Mouse (Mus musculus): Measurements from ENCODE around the gene Otx2. TPM values are rescaled to one million over a fixed set of nuclear protein-coding genes. Genes with fewer than 3 reads are reported as not detected.

The Otx2 gene
- polyA plus RNA-seq, 1 experiment = 0.52 TPM

- no peak for DNase-seq (ENCODE audit: extremely low spot score in 1 of 2, low spot score in 1 of 2)
These were observed 3.9 kb downstream of the Otx2 start for GRCm38 (mm10) chr14:48669541-48670257.

GRCm38 (mm10) chr14:48668761-48669303, 4.8 kb downstream of the Otx2 start:
- no peak for DNase-seq (ENCODE audit: extremely low spot score in 1 of 2, low spot score in 1 of 2)

- DNase-seq (ENCODE audit: extremely low spot score in 1 of 2, low spot score in 1 of 2) = no peak
These were observed 5.6 kb downstream of the Otx2 start for GRCm38 (mm10) chr14:48668051-48668481.

GRCm38 (mm10) chr14:48667396-48667795, 6.2 kb downstream of the Otx2 start:
- no peak for DNase-seq (ENCODE audit: extremely low spot score in 1 of 2, low spot score in 1 of 2)

GRCm38 (mm10) chr14:48666771-48667170, 6.8 kb downstream of the Otx2 start:
- no peak for DNase-seq (ENCODE audit: extremely low spot score in 1 of 2, low spot score in 1 of 2)

GRCm38 (mm10) chr14:48665816-48666661, 7.6 kb downstream of the Otx2 start:
- no peak for DNase-seq (ENCODE audit: extremely low spot score in 1 of 2, low spot score in 1 of 2)

- no peak for DNase-seq (ENCODE audit: extremely low spot score in 1 of 2, low spot score in 1 of 2)
These were observed 8.5 kb downstream of the Otx2 start for GRCm38 (mm10) chr14:48664841-48665815.

GRCm38 (mm10) chr14:48664001-48664810, 9.4 kb downstream of the Otx2 start:
- no peak for DNase-seq (ENCODE audit: extremely low spot score in 1 of 2, low spot score in 1 of 2)

GRCm38 (mm10) chr14:48663531-48663930, 10.1 kb downstream of the Otx2 start:
- DNase-seq (ENCODE audit: extremely low spot score in 1 of 2, low spot score in 1 of 2) = no peak

GRCm38 (mm10) chr14:48662568-48663236, 10.9 kb downstream of the Otx2 start:
- no peak for DNase-seq (ENCODE audit: extremely low spot score in 1 of 2, low spot score in 1 of 2)

GRCm38 (mm10) chr14:48661646-48662567, 11.7 kb downstream of the Otx2 start:
- no peak for DNase-seq (ENCODE audit: extremely low spot score in 1 of 2, low spot score in 1 of 2)

GRCm38 (mm10) chr14:48661151-48661550, 12.5 kb downstream of the Otx2 start:
- DNase-seq (ENCODE audit: extremely low spot score in 1 of 2, low spot score in 1 of 2) = no peak

- DNase-seq (ENCODE audit: extremely low spot score in 1 of 2, low spot score in 1 of 2) = no peak
These were observed 13.0 kb downstream of the Otx2 start for GRCm38 (mm10) chr14:48660593-48660992.

GRCm38 (mm10) chr14:48659661-48660060, 14.0 kb downstream of the Otx2 start:
- no peak for DNase-seq (ENCODE audit: extremely low spot score in 1 of 2, low spot score in 1 of 2)

- no peak for DNase-seq (ENCODE audit: extremely low spot score in 1 of 2, low spot score in 1 of 2)
These were observed 16.4 kb downstream of the Otx2 start for GRCm38 (mm10) chr14:48657241-48657640.

- DNase-seq (ENCODE audit: extremely low spot score in 1 of 2, low spot score in 1 of 2) = no peak
These were observed 16.9 kb downstream of the Otx2 start for GRCm38 (mm10) chr14:48656711-48657110.

GRCm38 (mm10) chr14:48655792-48656550, 17.6 kb downstream of the Otx2 start:
- no peak for DNase-seq (ENCODE audit: extremely low spot score in 1 of 2, low spot score in 1 of 2)
